Mouse (Mus musculus) MN1 (cell line): ENCODE results near the gene Nkx6-1.

Experiments used
- DNase-seq: peaks from one replicate; pipeline ENCODE4 v3.0.0-alpha.2; 2016; ENCODE audit warnings: low spot score

The Nkx6-1 gene

GRCm38 (mm10) chr5:101664945-101665615 lies at the start of gene Nkx6-1:
Gene Nkx6-1 (minus strand): TSS chr5:101664996.
- no peak for DNase-seq

DNA sequence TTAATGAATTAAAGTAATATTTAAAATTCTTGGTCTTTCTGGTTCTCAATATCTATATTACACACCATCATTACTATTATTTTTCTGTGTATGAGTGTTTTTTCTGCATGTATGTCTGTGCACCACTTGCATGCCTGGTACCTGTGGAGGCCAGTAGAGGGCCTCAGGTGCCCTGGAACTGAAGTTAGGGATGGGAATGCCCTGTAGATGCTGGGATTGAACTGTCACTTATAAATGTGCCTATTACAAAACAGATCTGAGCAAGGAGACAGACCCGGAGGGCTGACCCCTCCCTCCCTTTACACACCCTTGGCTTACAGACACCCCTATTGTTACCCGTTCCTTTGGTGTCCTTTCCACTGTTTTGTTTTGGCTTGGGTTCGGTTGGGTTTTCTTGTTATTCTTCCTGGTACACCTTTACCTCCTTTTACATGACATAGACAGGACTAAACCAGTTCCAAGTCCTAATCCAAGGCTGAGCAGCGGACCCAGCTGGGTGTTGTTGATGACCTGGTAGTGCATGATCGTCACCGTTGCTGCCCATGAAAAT lies 48.3 kb upstream of the Nkx6-1 start:
- DNase-seq, result no peak

DNA sequence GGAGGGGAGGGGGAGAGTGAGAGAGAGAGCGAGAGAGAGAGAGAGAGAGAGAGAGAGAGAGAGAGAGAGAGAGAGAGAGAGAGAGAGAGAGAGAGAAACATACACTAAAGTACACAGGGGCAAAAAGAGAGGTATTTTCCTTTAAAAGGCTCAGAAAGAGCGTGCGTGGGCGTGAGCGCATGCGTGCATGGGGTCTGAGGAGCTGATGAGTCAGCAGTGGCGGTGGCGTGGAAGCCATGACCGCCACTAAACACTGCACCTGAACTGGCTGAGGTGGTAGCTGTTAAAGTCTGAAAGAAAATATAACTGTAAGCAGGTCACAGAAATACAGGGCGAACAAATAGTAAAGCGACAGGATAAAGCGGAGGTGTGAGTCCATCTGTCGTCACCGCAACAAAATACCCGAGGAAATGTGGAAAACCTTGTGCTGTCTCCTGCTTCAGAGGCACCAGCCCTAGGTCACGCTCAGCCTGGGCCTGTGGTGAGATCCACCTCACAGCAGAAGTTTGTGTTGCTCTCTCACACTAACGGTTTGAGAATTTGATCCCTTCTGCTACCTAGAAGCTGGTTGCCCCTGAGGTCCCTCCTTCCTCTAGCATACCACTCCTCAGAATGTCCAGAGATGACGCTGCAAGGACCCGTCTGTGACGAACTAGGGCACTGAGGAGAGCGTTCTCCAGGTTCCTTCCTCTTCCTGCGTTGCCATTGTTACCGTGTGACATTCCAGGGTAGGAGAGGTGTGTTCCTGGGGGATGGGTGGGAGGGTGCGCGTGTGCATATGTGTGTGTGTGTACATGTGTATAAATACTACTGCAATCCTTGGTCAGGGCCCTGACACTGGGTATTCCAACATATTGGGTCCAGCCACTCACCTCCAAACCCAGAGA lies 38.8 kb upstream of the Nkx6-1 start:
- no peak for DNase-seq

DNA sequence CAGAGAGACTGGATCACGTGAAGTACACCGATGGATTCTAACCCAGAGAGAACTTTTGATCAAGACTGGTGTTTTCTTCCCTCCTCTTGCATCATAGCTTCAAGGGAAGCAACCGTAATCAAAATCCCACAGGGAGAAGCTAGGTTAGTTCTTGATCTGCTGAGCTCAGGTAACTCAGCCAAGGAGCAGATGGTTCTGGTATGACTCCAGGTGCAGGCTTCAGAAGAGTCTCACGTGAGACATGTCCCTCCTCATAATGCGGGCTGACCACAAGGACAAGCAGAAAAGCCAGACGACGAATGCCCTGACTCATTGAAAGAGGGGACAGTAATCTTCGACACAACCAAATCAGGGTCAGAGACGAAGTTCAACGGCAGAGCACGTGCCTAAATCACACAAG lies 37.8 kb upstream of the Nkx6-1 start:
- no peak for DNase-seq

DNA sequence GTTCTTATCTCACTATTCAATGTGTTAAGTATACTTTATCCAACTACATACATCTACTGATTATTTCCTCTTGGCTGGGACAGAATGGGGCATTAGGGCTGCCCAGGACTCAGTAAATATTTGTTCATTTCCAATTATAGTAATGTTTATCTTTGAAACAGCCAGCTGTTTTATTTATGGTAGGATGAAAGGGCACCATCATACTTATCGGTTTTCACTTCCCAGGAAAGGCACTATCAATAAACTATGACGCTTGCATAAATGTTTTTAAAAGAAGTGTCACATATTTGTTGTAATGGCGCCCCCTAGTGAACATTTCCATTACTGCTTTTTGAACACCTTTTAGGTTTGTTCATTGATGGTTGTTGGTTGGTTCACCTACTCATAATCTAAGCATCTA lies 35.8 kb upstream of the Nkx6-1 start:
- DNase-seq, result peak; percentile 27

DNA sequence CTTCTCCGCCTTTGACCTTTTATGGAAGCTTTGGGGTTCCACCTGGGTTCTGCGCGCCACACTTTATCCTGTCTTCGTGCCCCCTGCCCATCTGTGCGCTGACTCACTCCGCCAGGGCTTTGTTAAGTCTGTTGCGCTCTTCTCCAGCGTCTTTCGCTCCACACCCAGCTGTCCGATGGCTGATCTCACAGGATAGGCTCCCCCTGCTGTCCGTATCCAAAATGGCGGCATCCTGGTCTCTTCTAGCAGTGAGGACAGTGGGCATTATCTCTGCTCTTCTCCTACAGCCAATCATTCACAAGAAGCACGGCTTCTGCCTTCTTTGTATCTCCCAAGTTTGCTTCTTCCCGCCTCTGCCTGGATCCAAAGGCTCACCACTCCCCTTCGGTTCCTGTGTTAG lies 23.8 kb upstream of the Nkx6-1 start:
- DNase-seq, result no peak

DNA sequence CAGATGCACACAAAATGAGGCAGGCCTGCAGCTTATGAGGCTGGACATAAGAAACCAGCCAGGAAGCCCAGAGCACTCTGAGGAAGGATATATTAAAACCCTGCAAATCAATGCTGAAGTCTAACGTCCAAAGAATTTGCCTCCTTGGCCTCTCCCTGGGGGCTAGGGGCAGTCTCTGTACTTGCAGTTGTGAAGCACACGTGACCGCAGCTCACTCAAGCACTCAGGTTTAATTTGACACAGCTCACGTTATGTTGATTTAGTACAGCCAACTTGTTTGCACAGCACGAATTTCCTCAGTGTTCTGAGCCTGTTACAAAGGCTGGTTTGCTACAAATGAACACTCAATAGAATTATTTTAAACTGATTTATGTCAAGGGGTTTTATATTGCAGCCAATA lies 18.5 kb upstream of the Nkx6-1 start:
- no peak for DNase-seq

- no peak for DNase-seq
These were observed 15.5 kb upstream of the Nkx6-1 start for GRCm38 (mm10) chr5:101680338-101680737.

DNA sequence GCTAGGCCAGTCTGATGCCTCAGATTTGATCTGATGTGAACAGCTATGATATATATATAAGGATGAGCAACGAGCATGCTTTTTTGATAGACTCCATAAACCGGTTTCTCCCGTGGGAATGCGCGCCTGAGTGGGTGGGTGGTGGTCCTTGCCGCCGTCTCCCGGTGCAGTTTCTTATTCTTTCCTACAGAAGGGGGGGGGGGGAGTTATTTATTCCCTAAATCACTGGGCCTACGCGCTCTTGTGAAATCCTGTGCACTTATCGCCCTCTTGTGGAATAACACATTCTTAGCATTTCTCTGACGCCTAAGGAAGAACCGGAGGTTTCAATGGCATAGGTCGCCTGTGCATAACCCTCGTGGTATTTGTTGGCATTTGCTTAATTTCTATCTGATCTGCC lies 4.6 kb upstream of the Nkx6-1 start:
- DNase-seq, result peak; percentile 8

DNA sequence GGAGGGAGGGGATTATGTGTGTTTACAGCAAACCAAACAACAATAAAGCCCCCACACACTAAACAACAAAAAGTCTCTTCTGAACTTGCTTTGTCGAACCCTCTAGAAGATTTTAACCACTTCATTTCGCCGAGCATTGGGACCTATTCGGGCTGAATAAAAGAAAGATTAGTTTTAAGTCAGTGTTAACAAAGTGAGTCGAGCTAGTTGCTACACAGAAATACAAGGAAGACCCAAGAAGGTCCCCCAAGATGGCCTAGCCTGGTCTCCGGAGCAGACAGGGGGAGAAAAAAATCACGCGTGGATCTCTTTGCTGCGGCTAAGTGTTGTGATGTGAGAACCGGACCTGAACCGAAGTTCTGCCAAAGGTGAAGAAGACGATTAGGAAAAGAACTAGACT lies 3.7 kb upstream of the Nkx6-1 start:
- DNase-seq, result no peak

DNA sequence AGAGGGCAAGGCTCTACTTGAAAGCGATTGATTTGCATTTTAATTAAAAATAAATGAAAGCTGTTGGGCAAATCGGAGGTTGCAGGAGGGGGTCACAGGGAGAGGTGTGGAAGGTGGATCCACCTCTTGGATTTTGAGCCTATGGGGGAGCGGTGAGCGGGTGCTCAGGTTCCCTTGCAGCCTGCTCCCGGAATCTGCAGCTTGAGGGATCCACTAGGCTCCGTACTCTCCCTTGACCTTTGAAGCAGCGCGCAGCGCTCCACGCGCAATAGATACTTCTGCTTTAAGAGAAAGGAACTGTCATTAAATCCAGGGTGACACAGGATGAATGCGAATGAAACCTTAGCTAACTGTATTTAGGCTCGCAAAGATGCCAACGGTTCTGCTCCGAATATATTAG lies 3.2 kb upstream of the Nkx6-1 start:
- DNase-seq, result no peak

DNA sequence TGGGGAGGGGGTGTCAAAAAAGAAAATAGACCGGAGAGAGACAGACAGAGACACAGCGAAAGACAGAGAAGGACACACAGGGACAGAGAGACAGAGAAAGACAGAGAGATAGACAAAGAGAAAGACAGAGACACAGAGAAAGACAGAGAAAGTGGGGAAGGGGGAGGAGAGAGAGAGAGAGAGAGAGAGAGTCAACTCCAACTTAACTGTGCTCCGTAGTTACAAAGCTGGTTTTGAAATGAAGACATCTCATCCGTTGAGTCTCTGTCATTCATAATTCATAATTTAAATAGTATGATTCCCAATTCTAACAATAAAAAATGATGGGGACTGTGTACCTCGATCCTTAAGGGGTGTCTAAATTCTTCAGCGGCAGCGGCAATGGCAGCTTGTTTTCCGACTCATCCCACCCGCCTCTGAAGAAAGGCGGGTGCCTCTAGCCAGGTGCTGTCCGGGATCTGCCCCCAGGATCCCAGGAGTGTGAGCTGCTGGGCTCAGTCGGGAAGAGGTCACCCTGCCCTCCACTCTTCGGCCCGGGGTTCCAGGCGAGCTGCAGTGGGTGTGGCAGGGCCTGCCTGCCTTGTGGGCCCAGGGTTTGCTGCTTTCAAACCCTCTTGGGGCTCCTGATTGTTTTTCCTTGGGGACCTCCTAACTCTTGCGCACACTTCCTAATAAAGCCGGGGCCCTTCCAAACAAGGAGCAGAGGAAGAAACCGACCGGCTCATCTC lies 2.6 kb upstream of the Nkx6-1 start:
- DNase-seq, result no peak

DNA sequence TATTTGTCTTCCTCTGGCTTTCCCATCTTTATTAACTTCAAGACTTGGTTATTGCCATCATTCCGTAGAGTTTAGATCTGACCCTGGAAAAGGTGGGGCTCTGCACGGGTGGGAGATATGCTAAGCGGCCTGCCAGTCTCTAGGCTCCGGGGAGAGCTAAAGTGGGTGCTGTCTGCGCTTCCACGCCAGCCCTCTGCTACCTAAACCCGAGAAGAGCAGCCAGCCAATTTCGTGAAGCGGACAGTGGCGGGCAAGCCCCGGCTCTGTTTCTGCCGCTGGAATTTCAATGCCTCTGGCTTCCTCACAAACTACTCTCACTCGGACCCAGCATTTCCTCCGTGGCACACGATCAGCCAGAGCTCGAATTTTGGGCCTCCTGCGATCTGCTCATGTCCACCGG lies 1.9 kb upstream of the Nkx6-1 start:
- DNase-seq, result no peak

DNA sequence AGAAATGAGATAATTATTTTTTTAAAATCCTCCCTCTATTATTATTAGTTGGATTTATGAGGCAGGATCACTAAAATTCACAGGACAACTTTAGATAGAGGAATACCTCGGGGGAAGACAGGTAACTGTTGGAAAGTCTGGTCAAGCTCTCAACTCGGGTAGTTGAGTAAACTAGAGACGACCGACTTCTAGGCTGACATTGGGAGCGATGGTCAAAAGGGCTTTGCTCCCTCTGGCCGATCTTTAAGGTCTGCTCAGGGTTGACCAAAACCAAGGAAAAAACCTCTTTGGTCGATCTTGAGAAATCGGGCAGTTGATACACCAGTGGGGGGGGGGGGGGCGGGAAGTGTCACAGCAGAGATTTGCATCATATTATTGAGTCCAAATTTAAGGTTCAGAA lies 1.3 kb upstream of the Nkx6-1 start:
- no peak for DNase-seq

DNA sequence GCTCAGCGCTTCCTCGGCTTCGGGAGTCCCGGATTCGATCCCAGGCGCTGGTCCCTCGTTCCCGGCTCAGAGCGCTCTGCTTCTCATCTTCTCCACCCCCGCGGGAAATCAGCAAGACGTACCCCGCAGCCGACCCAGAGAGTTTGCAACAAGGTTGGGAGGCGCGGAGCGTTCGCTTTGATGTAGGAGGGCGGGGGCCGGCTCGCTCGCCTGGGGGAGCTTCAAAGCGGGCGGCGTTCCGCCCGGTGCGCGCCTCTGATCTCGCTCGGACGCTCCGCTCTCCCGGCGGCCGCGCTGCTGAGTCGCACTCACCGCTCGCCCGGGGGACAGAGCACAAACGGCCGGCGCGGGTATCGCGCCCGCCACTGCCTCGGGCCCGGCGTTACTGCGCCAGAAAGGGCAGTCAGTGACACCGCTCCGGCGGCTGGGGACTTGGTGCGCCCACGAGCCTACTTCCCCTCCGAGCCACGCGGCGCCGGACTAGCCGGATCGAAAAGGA lies 324 bp downstream of the Nkx6-1 start:
- no peak for DNase-seq

GRCm38 (mm10) chr5:101663621-101664422 lies 974 bp downstream of the Nkx6-1 start:
- DNase-seq, result no peak

- no peak for DNase-seq
These were observed 1.6 kb downstream of the Nkx6-1 start for GRCm38 (mm10) chr5:101663176-101663575.

- DNase-seq, result no peak
These were observed 2.3 kb downstream of the Nkx6-1 start for GRCm38 (mm10) chr5:101662485-101662884.

DNA sequence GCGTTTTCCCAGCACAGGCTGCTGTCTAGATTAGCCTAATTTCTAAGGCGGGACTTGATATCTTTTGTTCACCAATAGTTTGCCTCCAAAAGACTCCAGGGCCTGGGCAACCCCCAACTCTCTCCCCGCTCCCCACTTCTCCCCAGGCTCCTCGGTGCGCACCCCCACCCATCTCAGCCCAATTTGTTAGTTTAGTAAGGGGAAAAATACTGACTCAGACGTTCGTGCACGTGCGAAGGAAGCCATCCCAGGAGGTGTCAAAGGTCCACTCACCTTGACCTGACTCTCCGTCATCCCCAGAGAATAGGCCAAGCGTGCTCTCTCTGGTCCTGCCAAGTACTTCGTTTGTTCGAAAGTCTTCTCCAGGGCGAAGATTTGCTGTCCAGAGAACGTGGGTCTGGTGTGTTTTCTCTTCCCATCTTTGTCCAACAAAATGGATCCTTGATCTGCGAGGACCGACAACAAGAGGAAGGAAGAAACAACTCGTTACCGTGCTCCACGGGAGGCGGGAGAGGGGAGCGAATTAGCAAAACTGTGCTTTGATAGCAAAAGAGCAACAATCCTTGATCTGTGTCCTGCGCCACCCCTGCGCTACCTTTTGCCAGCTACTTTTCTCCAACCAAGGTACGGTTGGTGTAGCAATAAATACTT lies 3.1 kb downstream of the Nkx6-1 start:
- DNase-seq, result no peak

DNA sequence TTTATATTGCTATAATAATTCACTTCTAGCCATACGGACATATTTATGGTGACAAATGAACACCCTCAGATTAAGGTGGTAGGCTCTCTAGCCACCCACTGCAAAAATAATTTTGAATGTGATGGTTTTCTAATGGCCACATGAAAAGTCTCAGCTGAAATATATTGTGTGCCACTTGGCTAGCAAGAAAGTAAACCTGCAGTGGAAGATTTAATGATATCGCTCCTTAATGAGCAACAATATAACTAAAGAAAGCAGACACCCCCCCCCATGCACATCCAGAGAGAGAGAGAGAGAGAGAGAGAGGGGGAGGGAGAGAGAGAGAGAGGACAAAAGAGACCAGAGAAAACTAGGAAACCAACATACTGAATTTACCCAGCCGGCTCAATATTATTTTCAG lies 4.1 kb downstream of the Nkx6-1 start:
- no peak for DNase-seq

- no peak for DNase-seq
These were observed 5.3 kb downstream of the Nkx6-1 start for GRCm38 (mm10) chr5:101659411-101659971.
